Mouse (Mus musculus) kidney, postnatal 0 days (tissue): ENCODE results near the gene Sdk1. TPM values are rescaled to one million over a fixed set of nuclear protein-coding genes. Genes with fewer than 3 reads are reported as not detected.

Experiments
- ATAC-seq: fragments of 200-750 bp; cut with Nextera tagmentation; replicated peaks from 2 replicates; pipeline ENCODE4 v1.8.0; 2017; ENCODE audit warnings: low read depth, moderate number of reproducible peaks, moderate TSS enrichment, moderate library complexity; ENCODE audit not compliant: low FRiP score
- DNase-seq: peaks from one replicate; pipeline ENCODE4 v3.0.0-alpha.2; 2016; ENCODE audit warnings: low spot score
- H3K27ac ChIP-seq: fragments of 300-500 bp; sonication (generic); 2 replicates; pipeline ENCODE4 v1.5.1; 2014; ENCODE audit warnings: mild to moderate bottlenecking
- H3K27me3 ChIP-seq: fragments of 300-500 bp; sonication (generic); 2 replicates; pipeline ENCODE4 v1.6.1; 2014; ENCODE audit warnings: low read length, mixed read lengths; ENCODE audit not compliant: insufficient read depth
- H3K36me3 ChIP-seq: fragments of 300-500 bp; sonication (generic); 2 replicates; pipeline ENCODE4 v1.6.1; 2014; ENCODE audit warnings: low read length, mixed read lengths; ENCODE audit not compliant: insufficient read depth
- H3K4me1 ChIP-seq: fragments of 300-500 bp; sonication (generic); replicated peaks from 2 replicates; pipeline ENCODE4 v1.6.1; 2014; ENCODE audit warnings: antibody characterized with exemption, low read length, mixed read lengths; ENCODE audit not compliant: insufficient read depth
- H3K4me2 ChIP-seq: fragments of 300-500 bp; sonication (generic); 2 replicates; pipeline ENCODE4 v1.6.1; 2014; ENCODE audit warnings: mild to moderate bottlenecking, low read length, moderate library complexity, mixed read lengths
- H3K4me3 ChIP-seq: fragments of 300-500 bp; sonication (generic); replicated peaks from 2 replicates; pipeline ENCODE4 v1.5.1; 2014; ENCODE audit warnings: low read depth, low read length
- H3K9ac ChIP-seq: fragments of 300-500 bp; sonication (generic); 2 replicates; pipeline ENCODE4 v1.6.1; 2014; ENCODE audit warnings: low read depth, low read length
- H3K9me3 ChIP-seq: fragments of 300-500 bp; sonication (generic); replicated peaks from 2 replicates; pipeline ENCODE4 v1.6.1; 2016; ENCODE audit warnings: low read length, inconsistent platforms, mixed read lengths
- CTCF ChIP-seq: IDR thresholded peaks from 2 replicates; pipeline ENCODE4 v1.5.1; 2016; ENCODE audit warnings: antibody characterized with exemption, low read depth, mild to moderate bottlenecking, moderate library complexity
- WGBS: fragments of 180-500 bp; shearing (Covaris S2); extraction: QIAGEN DNeasy Blood & Tissue Kit; methylation state at CpG from one replicate; pipeline ENCODE4 v1.1.7; 2014; 5-methylcytosine and 5-hydroxymethylcytosine counted together
- polyA plus RNA-seq: library from polyadenylated mRNA; unstranded; fragments of >200 nt; fragmentation: Nextera tagmentation; extraction: Ambion mirVana; gene quantifications from 2 replicates; pipeline ENCODE4 v1.2.1, GENCODE M21; 2015

Sdk1 gene
- polyA plus RNA-seq, 1 experiment from 2014 or later, result 2.1 TPM

GRCm38 (mm10) chr5:141382246-141382835 is 141.1 kb downstream of the Sdk1 start:
- Histone ChIP-seq H3K4me1 (peaks cover 4% of the 10 kb centered on the region; the same call in 1 of the 2 replicates), H3K9ac (no peak overlapping the region), H3K4me2 (no peak overlapping the region), H3K36me3 (no peaks in the 10 kb centered on the region), H3K4me3 (no peak overlapping the region), H3K27ac (no peak overlapping the region), H3K27me3 (no peaks in the 10 kb centered on the region), H3K9me3 (no peaks in the 10 kb centered on the region)
- DNase-seq (no peak), ATAC-seq (no peak)
- 85% methylated on average over 5 of the region's 5 CpGs for WGBS
- TF ChIP-seq CTCF, result no peak

GRCm38 (mm10) chr5:141388451-141388850 is 147.2 kb downstream of the Sdk1 start:
- no peak overlapping the region for H3K4me2 ChIP-seq
- no peak overlapping the region for H3K9ac ChIP-seq
- no peak overlapping the region for H3K4me3 ChIP-seq
- ATAC-seq, result no peak
- no peaks in the 10 kb centered on the region for H3K9me3 ChIP-seq
- 63% methylated on average over 2 of the region's 2 CpGs for WGBS
- H3K27ac ChIP-seq, result no peak overlapping the region
- H3K27me3 ChIP-seq, result no peaks in the 10 kb centered on the region
- no peak for DNase-seq
- no peak for TF ChIP-seq CTCF
- H3K4me1 ChIP-seq, result no peaks in the 10 kb centered on the region; the same call in 1 of the 2 replicates
- H3K36me3 ChIP-seq, result no peaks in the 10 kb centered on the region

- no peak overlapping the region for H3K27ac ChIP-seq
- no peak for TF ChIP-seq CTCF
- no peak for DNase-seq
- no peak overlapping the region for H3K4me3 ChIP-seq
- no peaks in the 10 kb centered on the region for H3K27me3 ChIP-seq
- no peaks in the 10 kb centered on the region for H3K9me3 ChIP-seq
- H3K4me1 ChIP-seq, result no peaks in the 10 kb centered on the region; the same call in 1 of the 2 replicates
- no peak for ATAC-seq
- H3K4me2 ChIP-seq, result no peak overlapping the region
- 41% methylated on average over 4 of the region's 4 CpGs for WGBS
- no peaks in the 10 kb centered on the region for H3K36me3 ChIP-seq
- H3K9ac ChIP-seq, result no peak overlapping the region
Observed at GRCm38 (mm10) chr5:141390541-141390940, 149.3 kb downstream of the Sdk1 start.

- H3K4me3 ChIP-seq, result no peak overlapping the region
- no peaks in the 10 kb centered on the region for H3K27me3 ChIP-seq
- WGBS, result 37% methylated on average over 5 of the region's 5 CpGs
- no peaks in the 10 kb centered on the region for H3K9me3 ChIP-seq
- DNase-seq (no peak), ATAC-seq (no peak)
- H3K9ac ChIP-seq, result no peak overlapping the region
- no peak overlapping the region for H3K4me2 ChIP-seq
- H3K27ac ChIP-seq, result no peak overlapping the region
- TF ChIP-seq CTCF, result no peak
- H3K36me3 ChIP-seq, result no peaks in the 10 kb centered on the region
- H3K4me1 ChIP-seq, result no peaks in the 10 kb centered on the region; the same call in 1 of the 2 replicates
Observed at GRCm38 (mm10) chr5:141391153-141391552, 149.9 kb downstream of the Sdk1 start.

- no peak overlapping the region for H3K4me3 ChIP-seq
- ATAC-seq (no peak), DNase-seq (no peak)
- no peak overlapping the region for H3K9ac ChIP-seq
- no peaks in the 10 kb centered on the region for H3K9me3 ChIP-seq
- H3K27me3 ChIP-seq, result no peaks in the 10 kb centered on the region
- H3K36me3 ChIP-seq, result no peaks in the 10 kb centered on the region
- no peak overlapping the region for H3K27ac ChIP-seq
- no peaks in the 10 kb centered on the region; the same call in 1 of the 2 replicates for H3K4me1 ChIP-seq
- TF ChIP-seq CTCF, result no peak
- 90% methylated on average over 4 of the region's 4 CpGs for WGBS
- no peak overlapping the region for H3K4me2 ChIP-seq
Observed at GRCm38 (mm10) chr5:141393846-141394245, 152.6 kb downstream of the Sdk1 start.

GRCm38 (mm10) chr5:141394586-141394985 is 153.3 kb downstream of the Sdk1 start:
- H3K9me3 ChIP-seq, result no peaks in the 10 kb centered on the region

GRCm38 (mm10) chr5:141403741-141404140 is 162.5 kb downstream of the Sdk1 start:
- H3K36me3 ChIP-seq, result no peaks in the 10 kb centered on the region
- DNase-seq (no peak), ATAC-seq (no peak)
- H3K9me3 ChIP-seq, result no peaks in the 10 kb centered on the region
- H3K4me2 ChIP-seq, result no peak overlapping the region
- H3K27ac ChIP-seq, result no peak overlapping the region
- TF ChIP-seq CTCF, result no peak
- no peaks in the 10 kb centered on the region for H3K4me1 ChIP-seq
- H3K9ac ChIP-seq, result no peak overlapping the region
- 88% methylated on average over 8 of the region's 8 CpGs for WGBS
- H3K27me3 ChIP-seq, result no peaks in the 10 kb centered on the region
- H3K4me3 ChIP-seq, result no peak overlapping the region

More at GRCm38 (mm10) chr5:141394586-141394985, 153.3 kb downstream of the Sdk1 start:
- TF ChIP-seq CTCF, result no peak
- 92% methylated on average over 8 of the region's 8 CpGs for WGBS
- H3K36me3 ChIP-seq, result no peaks in the 10 kb centered on the region
- no peak overlapping the region for H3K4me3 ChIP-seq
- no peak for ATAC-seq
- no peak overlapping the region for H3K4me2 ChIP-seq
- H3K4me1 ChIP-seq, result no peaks in the 10 kb centered on the region; the same call in 1 of the 2 replicates
- H3K9ac ChIP-seq, result no peak overlapping the region
- no peak for DNase-seq
- no peaks in the 10 kb centered on the region for H3K27me3 ChIP-seq
- no peak overlapping the region for H3K27ac ChIP-seq
